Mouse (Mus musculus) megakaryocyte, embryonic 14.5 days (primary cell): Measurements from ENCODE around the gene Mrpl10.

Experiments used
- FLI1 ChIP-seq: IDR thresholded peaks from 2 replicates; pipeline ENCODE4 v1.6.1; 2012; ENCODE audit warnings: low read length, inconsistent platforms, mixed read lengths
- GATA1 ChIP-seq: IDR thresholded peaks from 3 replicates; pipeline ENCODE4 v1.6.1; 2012; ENCODE audit warnings: mixed read lengths, low read length, inconsistent platforms, borderline replicate concordance

DNA sequence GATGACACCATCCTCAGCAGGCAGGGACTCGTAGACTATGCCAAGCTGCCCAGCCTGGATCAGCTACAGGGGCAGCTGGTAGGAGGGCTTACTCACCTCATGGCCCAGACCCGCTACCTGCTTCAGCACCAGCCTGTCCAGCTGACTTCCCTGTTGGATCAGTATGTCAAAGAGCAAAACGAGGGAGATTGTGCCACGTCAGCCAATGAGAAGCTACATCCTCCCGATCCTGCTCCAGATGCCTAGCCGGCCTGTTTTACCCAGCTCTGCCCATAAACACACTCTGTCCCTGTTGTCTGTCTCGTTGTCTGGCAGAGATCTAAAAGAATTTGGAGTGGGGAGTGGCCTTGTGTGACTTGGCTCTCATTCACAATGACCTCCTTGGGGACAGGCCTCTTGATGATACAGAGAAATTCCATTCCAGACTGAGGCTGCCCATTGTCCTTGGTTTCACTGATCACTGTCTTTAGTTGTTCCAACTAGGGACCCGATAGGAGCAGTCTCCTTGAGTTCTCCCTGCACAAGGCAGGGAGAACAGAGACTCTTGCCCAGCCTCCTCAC is 6.8 kb downstream of the Mrpl10 start:
- no peak for TF ChIP-seq GATA1
- TF ChIP-seq FLI1 = no peak
